Mouse (Mus musculus): ENCODE measurements around the gene Ccdc88c.

Gene Ccdc88c

DNA sequence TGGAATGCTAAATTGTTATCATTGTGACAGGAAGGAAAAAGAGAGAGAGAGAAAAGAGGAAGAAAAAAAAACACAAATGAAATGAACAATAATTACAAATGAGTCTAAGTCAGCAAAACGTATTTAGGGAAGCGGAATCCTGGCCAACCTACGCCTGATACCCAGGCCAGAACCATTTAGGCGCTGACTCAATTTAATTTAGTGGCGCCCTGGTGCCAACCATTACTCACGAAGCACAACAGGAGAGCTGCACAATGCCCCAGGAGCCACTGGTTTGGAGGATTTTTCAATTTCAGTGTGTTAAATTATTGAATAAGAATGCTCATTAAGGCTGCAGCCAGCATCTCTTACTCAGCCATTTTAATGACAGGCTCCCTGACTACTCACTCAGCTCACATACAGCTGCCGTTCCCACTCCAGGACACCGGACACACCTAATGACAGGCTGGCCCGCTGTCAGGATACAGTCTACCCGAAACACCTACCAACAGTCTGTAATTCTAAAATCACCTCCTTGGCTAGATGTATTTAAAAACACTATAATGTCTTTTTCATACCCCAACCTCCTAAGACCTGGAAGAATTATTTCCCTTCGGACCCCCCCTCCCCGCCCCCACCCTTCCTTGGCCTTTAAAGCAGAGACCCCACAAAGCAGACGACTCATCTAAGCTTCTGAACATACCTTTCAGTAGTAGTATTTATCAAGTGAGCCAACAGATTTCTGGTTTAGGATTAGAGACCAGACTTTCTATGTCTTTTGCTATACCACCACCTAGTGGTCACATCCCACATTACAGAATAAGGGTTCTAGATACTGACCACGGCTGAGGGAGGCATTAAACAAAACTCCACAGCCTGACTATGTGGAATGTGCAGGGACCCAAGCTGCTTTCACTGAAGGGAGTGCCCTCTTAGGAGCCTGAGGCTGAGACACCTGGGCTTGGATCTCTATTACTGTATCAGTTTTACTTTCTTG is 102.9 kb downstream of the Ccdc88c start:
- DNase-seq = peak in 1 of 2 experiments; percentile 58

DNA sequence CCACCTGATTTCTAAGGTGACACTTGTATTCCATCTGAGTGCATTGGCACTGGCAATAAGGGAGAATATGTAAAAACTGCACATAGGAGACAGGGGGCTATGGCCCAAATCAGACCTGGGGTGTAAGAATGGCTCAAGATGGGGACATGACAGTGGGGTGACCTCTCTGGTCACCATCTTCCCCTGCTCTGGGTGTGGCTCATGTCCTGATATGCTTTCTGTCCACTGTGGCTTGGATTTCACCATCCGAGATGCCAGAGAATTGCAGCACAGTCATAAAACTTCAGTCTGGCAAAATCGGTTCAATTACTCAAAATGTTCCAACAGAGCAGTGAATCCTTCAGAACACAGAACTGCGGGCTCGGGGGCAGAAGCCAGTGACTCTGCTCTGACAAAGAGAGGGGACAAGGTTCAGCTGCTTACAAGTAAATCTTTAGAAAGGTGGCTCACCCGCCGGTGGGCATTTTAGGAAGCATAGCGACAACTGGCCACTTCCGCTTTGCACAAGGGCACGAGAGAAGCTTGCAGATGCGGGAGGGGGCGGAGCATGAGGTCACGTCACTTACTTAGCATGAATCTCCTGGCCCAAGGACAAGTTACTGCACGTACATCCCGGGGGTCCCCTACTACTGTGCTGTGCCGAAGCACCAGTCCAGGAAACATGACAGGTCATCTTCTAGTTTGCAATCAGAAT is 104.1 kb downstream of the Ccdc88c start:
- DNase-seq = no peak

GRCm38 (mm10) chr12:100910731-100911130 is 118.1 kb downstream of the Ccdc88c start:
- no peak for DNase-seq

DNA sequence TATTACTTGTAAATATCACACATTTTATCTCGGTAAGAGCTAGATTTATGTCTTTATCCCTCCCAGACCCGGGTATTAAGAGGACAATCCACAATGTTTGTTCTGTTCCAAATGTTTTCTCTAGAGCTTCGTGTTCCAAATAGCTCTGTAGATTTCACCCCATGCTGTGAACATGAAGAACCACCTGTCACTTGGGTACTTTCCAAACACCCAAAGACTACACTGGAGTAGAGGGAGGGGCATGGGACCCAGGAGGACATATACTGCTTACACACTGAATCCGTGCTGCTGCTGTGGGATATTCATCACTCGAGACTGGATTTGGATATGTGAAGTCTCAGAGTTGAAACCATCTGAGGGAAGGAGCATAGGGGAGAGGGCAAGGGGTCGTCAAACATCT is 119.1 kb downstream of the Ccdc88c start:
- no peak for DNase-seq

- no peak for DNase-seq
Measured at GRCm38 (mm10) chr12:100908298-100909034, 120.4 kb downstream of the Ccdc88c start.

- DNase-seq = peak in 1 of 2 experiments; percentile 18
Measured at GRCm38 (mm10) chr12:100907598-100908297, 121.1 kb downstream of the Ccdc88c start, which contains the start of gene Gpr68. TSS of gene Gpr68 (minus strand) at chr12:100908198.

DNA sequence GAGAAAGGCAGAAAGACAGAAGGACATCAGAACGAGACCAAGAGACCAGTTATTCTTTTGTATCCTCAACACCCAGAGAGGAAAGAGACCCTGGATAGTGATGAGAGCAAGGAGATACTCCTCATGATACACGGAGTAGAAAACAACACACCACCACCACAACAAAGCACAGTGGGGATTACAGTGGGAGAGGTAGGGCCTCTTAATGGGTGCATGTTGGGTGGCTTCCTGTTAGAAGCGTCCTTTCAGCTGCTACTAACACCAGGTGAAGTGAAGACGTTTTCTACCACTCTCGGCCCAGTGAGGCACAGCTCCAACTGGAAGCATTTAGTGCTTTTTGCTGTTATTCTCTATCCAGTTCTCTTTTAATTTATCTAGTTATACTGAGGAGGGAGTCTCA is 122.0 kb downstream of the Ccdc88c start:
- DNase-seq = no peak

GRCm38 (mm10) chr12:100903761-100904160 is 125.1 kb downstream of the Ccdc88c start:
- peak; percentile 23 to 47 for DNase-seq

- DNase-seq = no peak
Measured at GRCm38 (mm10) chr12:100901386-100901785, 127.5 kb downstream of the Ccdc88c start.

DNA sequence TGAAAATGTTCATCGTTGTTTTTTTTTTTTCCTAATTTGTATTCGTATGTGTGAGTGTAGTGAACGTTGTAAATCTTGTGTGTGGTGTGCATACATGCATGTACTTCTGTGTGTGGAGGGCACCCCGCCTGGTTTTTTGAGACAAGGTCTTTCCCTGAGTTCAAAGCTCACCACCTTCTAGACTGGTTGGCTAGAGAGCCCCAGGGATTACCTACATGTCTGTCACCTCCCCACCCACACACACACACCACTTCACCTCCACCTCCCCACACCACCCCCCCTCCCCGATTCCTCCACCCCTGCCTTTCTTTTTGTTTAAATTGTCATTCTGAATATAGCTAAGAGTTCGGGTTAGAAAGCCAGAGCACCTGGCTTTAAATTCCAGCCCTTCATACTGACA is 128.0 kb downstream of the Ccdc88c start:
- DNase-seq = no peak

- peak in 1 of 2 experiments; percentile 20 for DNase-seq
Measured at GRCm38 (mm10) chr12:100899111-100899640, 129.7 kb downstream of the Ccdc88c start.

DNA sequence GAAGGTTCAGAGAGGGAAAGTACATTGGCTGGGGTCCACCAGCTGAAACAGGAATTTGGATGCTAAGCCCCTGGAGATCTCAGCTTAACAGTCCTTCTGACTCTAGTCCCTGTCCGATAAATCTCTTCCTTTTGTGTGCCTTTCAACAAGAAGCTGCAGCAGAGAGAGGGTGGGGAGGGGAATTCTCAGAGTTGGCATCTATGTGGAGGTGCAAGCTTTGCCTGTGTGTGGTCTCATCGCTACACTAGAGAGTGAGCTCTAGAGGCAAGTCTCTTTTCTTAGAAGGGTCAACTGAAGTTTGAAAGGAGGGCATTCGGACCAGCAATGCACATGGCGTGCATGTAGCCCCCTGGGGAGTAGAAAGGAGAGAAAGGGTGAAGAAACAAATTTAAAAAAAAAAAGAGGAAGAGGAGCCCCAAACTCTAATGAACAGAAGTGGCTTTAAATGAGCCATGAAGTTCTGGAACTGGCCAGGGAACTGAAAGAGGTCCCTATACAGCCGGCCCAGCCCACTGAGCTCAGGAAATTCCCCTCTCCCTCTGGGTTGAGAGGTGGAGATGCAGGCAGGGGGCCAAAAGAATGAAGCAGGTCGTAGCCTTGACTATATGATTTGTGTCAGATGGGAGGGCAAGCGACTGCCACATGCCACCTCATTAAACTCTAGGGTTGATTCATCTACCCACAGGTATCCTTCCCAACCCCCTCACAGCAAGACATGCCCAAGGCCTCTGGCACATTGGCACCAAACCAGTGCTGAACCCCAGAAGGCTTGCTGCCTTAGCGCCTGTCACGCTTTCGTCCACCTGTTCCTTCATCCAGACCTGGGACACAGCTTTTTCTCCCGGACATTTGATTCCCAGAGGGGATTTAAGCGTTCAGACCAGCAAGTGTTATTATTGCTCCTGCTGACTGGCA is 130.9 kb downstream of the Ccdc88c start:
- no peak for DNase-seq

DNA sequence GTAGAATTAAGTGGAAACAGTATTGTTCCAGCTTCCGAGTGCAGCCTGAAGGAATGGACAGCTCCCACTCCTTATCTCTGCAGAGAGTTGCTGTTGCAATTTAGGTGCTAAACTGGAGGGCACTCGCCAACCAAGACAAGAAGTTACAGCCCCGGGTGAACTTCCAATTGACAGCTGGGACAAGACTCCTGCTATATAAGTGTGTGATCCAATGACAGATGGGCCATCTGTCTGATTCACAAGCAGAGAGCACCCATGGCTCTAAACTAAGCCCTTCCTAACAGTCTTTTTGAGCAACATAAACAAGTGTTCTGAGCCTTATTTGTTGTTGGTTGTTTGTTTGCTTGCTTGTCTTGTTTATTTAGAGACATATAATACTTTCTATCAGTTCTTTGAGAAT is 132.2 kb downstream of the Ccdc88c start:
- no peak for DNase-seq

GRCm38 (mm10) chr12:100895504-100895903 is 133.4 kb downstream of the Ccdc88c start:
- no peak for DNase-seq

GRCm38 (mm10) chr12:100890548-100890947 is 138.3 kb downstream of the Ccdc88c start:
- DNase-seq = no peak

DNA sequence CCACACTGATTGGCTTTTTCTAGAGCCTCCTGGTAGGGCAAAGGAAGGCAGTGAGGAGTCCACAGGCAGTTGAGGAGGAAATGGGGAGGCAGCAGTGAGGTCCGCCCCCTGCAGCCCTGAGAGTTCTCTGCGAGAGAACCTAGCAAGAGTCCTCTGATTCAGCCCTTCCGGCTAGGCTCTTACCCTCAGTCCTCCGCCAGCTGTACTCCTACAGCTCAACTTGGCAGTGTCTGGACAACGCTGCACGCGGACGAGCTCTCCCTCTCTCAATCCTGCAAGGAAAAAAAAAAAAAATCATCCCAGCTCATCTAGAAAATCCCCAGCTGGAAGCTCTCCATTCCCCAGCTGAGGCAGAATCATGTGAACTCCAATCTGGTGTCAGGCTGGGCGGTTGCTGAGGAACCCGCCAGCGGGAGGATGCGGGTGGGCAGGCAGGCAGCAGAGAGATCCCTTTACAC is 141.0 kb downstream of the Ccdc88c start:
- DNase-seq = no peak

DNA sequence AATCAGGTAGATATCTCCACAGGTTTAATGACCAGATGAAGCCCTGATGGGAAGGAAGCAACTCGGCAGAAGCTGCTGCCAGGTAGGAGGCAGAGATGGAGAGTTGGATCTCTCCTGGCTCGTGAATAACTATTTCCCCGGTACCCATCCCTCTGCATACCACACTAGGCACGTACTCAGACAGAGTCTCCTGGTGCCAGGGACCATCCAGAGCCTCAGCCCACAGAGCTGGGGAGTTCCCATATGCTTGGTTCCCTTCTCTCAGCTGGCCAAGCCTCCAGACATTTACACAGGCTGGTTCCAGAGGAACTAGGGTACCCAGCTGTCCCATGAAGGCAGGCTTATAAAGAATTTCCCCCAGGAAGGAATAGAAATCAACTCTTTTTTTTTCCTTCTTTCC is 142.0 kb downstream of the Ccdc88c start:
- DNase-seq = no peak

DNA sequence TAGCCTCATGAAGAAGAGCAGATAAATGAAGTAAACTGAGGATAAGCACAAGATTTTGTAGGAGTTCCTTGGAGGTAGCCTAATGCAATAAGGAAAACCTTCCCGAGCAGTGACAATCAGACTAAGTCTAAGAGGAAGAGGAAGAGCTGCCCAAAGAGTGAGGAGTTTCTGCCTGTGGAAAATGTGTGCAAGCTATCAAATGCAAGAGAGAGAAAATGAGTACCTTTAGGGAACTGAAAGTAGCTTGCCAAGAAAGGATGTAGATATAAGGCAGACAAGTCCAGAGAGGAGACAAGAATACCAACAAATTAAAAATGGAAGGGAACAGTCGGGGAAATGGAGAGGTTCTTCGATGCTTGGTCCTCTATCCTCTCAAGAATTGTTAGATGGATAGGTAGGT is 143.3 kb downstream of the Ccdc88c start:
- no peak for DNase-seq

DNA sequence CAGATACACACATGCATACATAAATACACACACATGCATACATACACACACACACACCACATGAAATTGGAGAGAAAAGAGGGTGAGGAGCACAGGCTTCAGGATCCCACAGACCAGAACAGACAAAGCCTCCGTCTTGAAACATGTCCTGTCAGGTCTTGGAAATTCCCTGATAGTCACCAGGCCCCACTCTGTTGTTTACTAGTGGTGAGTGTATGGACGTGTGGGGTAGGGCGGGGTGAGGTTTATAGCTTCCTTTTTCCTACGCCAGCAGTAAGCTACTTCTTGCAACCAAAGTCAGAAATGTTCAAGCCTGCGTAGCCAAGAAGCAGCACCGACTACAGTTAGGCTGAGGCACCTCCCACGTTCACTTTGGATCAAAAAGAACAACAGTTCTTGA is 145.7 kb downstream of the Ccdc88c start:
- DNase-seq = peak; percentile 13 to 28

GRCm38 (mm10) chr12:100878556-100878955 is 150.3 kb downstream of the Ccdc88c start:
- peak; percentile 34 to 37 for DNase-seq

DNA sequence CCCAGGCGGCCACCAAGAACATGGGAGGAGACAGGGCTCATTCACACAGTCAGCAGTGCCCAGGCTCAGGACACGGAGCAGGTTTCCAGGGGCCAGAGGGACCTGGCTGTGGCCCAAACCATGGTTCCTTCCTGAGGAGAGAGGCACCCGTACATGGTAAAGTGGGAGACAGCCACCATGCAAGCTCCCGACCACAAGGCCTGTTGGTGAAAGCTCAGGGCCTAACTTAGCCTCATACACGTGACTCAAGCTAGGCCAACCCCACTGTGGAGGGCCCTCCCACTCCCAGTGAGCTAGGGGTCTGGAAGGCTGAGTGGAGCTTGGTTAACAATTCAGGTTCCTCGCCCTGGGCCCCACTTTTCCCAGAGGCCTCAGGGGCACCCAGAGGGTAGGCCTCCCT is 150.9 kb downstream of the Ccdc88c start:
- no peak for DNase-seq

Data from lung, adult 18-20 months (tissue).